Mouse (Mus musculus): ENCODE measurements at regions not wholly inside any gene's neighbourhood (a gene's known extent, or its start where the extent isn't known, plus 50 kb on each side); places are given as distances from the start of the nearest gene placed in this dataset.

DNA sequence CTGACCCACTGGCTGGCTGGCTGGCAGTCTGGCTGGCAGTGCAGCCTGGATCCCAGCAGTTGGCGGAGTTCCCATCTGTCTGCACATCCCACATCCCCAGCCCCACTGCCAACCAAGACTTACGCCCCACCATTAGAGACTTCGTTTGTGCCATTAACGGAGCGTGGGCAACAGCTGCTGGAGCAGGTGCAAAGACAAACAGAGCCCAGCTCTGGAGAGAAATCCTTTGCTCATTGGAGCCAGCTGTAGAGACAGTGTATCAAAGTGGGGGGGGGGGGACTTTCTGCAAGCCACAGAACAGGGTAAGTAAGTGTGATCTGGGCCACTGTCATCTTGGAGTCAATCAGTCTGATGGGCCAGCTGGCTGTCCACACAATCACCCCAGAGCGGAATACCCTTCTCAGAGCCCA, 52.3 kb downstream of the Rplp1 start:
- ATAC-seq (replicated peaks; ENCODE audit: low FRiP score, poor library complexity, severe bottlenecking) = no peak

DNA sequence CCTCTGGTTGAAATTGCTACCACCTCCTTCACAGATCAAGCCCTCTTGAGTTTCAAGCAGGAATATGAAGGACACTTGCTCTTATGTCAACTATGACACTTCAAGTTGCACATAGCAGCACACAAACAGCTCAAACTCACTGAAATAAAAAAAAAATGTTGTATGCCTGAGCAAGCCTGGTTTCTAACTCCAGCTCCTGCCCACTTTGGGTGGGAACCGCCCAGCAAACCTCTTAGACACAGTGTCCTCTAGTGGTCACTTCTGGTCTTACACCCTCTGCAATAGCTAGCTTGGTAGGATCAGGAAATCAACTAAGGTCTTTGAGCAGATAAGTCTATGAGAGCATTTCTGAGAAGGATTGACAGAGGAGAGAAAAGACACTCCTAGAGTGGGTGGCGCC, 54.2 kb downstream of the Rplp1 start:
- peak; percentile 60; the same call in 1 of the 2 replicates for ATAC-seq (replicated peaks; ENCODE audit: low FRiP score, poor library complexity, severe bottlenecking)

GRCm38 (mm10) chr9:61859438-61859837, 54.9 kb downstream of the Rplp1 start:
- no peak for ATAC-seq (replicated peaks; ENCODE audit: low FRiP score, poor library complexity, severe bottlenecking)

- ATAC-seq (replicated peaks; ENCODE audit: low FRiP score, poor library complexity, severe bottlenecking) = no peak
Observed at GRCm38 (mm10) chr9:61857817-61858216, 56.5 kb downstream of the Rplp1 start.

GRCm38 (mm10) chr9:61856686-61857085, 57.7 kb downstream of the Rplp1 start:
- ATAC-seq (replicated peaks; ENCODE audit: low FRiP score, poor library complexity, severe bottlenecking) = no peak

GRCm38 (mm10) chr9:61855686-61856085, 58.7 kb downstream of the Rplp1 start:
- no peak for ATAC-seq (replicated peaks; ENCODE audit: low FRiP score, poor library complexity, severe bottlenecking)

- no peak for ATAC-seq (replicated peaks; ENCODE audit: low FRiP score, poor library complexity, severe bottlenecking)
Observed at GRCm38 (mm10) chr9:61853841-61854240, 60.5 kb downstream of the Rplp1 start.

DNA sequence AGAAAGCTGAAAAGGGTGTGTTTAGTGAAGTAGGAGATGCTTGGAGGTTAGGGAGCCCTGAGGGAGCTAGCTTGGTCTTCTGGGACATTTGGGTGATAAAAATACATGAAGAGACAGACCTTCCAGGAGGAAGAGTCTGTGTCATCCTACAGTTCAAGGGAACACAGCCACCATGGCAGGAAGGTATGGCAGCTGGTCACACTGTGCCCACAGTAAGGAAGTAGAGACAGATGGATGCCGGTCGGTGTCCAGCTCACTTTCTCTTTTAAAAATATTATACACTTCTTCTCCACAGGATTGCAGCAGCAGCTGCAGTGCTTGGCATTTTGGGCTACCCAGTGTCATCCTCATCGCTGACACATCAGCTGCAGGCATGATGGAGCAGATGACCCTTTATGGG, 63.0 kb downstream of the Rplp1 start:
- no peak for ATAC-seq (replicated peaks; ENCODE audit: low FRiP score, poor library complexity, severe bottlenecking)

- no peak for ATAC-seq (replicated peaks; ENCODE audit: low FRiP score, poor library complexity, severe bottlenecking)
Observed at GRCm38 (mm10) chr9:61848401-61848800, 65.9 kb downstream of the Rplp1 start.

DNA sequence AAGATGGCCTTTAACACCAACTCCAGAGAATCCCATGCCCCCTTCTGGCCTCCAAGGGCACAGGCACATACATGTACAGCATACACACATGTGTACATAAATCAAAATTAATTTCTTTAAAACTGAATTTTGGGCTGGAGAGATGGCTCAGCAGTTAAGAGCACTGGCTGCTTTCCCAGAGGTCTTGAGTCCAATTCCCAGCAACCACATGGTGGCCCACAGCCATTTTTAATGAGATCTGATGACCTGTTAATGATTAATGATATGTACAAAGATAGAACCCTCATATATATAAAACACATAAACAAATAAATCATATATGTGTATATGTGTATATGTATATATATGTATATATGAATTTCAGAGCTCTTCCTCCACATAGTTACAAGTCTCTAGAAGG, 66.8 kb downstream of the Rplp1 start:
- no peak for ATAC-seq (replicated peaks; ENCODE audit: low FRiP score, poor library complexity, severe bottlenecking)

DNA sequence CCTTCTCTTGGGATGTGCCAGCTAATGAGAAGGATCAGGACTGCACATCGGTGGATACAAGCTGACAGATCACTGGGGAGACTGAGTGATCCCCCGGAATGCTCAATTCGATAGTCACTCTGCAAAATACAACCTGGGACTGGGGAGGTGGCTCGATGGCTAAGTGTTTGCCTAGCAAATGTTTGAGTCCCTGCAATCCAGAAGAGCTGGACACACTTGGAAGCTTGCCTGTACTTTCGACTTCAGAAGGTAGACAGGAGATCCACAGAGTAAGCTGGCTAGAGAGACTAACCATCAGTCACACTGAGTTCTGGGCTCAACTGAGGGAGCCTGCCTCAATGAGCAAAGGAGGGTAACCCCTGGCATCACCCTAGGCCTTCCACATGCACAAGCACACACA, 69.7 kb downstream of the Rplp1 start:
- ATAC-seq (replicated peaks; ENCODE audit: low FRiP score, poor library complexity, severe bottlenecking) = no peak

DNA sequence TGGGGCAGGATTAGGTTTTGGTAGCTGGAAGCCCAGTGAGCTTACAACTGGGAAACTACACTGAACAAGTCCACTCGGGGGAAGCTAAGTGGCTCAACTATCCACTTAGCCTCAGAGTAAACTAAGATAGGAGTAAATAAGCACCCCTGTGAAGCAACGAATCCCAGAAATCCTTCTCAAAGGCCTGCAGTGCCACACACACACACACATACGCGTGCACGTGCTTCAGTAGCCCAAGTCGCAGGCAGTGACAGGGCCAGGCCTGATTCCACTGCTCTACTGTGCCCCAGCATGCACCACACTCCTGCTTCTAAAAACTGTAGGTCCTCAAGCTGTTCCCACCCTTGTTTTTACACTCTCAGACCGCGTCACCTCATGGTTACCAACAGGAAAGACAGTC, 70.2 kb downstream of the Rplp1 start:
- no peak for ATAC-seq (replicated peaks; ENCODE audit: low FRiP score, poor library complexity, severe bottlenecking)

- no peak for ATAC-seq (replicated peaks; ENCODE audit: low FRiP score, poor library complexity, severe bottlenecking)
Observed at GRCm38 (mm10) chr9:61843513-61843912, 70.8 kb downstream of the Rplp1 start.

- ATAC-seq (replicated peaks; ENCODE audit: low FRiP score, poor library complexity, severe bottlenecking) = no peak
Observed at GRCm38 (mm10) chr9:61842384-61842783, 72.0 kb downstream of the Rplp1 start.

GRCm38 (mm10) chr9:61841222-61841621, 73.1 kb downstream of the Rplp1 start:
- no peak for ATAC-seq (replicated peaks; ENCODE audit: low FRiP score, poor library complexity, severe bottlenecking)

DNA sequence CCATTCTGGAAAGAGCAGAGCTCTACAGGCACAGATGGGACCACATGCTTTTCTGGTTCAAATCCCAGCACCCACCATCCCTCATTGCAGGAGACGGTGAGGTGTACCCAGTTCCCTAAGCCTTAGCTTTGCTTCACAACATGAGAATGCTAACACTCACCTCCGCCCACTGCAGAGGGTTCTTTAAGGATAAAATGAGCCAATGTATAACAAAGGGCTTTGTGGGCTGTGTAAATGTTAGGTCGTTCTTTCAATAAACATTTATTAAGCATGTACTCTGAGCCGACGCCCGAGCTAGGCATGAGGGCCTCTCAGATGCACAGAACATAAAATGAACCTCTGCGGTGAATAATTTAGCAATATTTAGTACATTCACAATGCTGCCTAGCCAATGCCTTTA, 74.0 kb downstream of the Rplp1 start:
- ATAC-seq (replicated peaks; ENCODE audit: low FRiP score, poor library complexity, severe bottlenecking) = no peak

DNA sequence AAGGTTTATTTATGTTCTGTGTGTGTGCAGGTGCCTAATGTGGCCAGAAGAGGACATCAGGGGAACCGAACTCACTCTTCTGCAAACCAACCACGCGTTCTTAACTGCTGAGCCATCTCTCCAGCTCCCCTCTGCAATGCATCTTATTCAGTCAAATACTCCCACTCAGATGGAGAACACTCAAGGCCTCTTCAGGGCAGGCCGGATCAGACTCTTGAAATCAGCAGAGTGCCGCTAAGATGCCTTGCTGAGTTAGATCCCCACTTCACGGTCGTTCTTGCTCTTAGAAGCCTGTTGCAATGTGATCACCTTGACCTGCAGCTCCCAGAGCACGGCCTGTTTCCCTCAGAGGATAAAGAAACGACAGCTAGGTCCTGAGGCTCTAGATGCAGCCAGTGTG, 81.1 kb downstream of the Rplp1 start:
- no peak for ATAC-seq (replicated peaks; ENCODE audit: low FRiP score, poor library complexity, severe bottlenecking)

DNA sequence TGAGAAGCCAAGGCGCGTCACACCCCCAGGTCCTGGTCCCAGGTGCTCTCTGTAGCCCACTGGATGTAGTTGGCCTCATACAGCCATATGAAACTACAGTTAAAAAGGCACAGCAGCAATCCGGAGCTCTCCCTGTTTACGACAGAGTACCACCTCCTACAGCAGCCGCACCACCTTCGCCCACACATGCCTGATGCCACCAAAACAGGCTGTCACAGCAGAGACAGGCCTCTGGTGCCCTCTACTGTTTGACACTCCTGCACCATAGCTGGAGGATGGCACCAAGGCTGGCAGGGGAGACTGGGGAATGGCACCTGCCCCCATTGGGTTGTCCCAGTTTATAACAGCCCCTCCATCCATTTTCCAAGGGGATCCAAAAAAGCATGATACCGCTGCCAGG, 84.1 kb downstream of the Rplp1 start:
- ATAC-seq (replicated peaks; ENCODE audit: low FRiP score, poor library complexity, severe bottlenecking) = no peak

- ATAC-seq (replicated peaks; ENCODE audit: low FRiP score, poor library complexity, severe bottlenecking) = no peak
Observed at GRCm38 (mm10) chr9:61829736-61830135, 84.6 kb downstream of the Rplp1 start.

GRCm38 (mm10) chr9:61829301-61829700, 85.0 kb downstream of the Rplp1 start:
- ATAC-seq (replicated peaks; ENCODE audit: low FRiP score, poor library complexity, severe bottlenecking) = no peak

DNA sequence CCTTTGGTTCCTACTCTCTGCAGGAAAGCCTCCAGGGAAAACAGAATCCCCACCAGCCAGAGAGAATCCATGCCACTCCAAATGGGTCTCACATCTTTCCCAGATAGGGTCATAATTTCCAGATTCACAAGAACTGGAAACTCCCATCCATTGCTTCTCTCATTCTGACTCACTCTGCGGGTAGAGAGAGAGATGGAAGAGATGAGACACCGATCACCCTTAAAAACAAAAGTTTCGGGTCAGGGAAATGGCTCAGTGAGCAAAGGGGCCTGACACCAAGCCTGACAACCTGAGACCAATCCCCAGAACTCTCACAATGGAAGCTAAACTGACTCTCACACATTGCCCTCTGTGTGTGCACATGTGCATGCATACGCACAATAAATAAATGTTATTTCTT, 86.6 kb downstream of the Rplp1 start:
- ATAC-seq (replicated peaks; ENCODE audit: low FRiP score, poor library complexity, severe bottlenecking) = no peak

DNA sequence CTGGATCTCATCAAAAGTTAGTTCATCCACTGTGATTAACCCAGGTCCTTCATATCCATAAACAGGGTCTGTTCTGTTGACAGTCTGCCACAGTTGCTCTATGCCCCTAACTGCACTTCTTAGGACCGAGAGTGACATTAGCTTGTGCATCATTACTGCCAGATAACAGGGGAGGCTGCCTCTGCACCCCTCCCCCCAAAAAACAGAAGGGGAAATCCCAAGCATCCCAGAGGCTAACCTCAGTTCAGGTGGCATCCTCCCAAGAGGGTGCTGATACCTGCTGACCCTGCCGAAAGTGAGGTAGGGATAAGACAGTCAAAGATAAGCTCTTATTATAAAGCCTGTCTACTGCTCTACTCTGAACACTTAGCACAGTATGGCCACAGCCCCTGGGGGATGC, 87.3 kb downstream of the Rplp1 start:
- no peak for ATAC-seq (replicated peaks; ENCODE audit: low FRiP score, poor library complexity, severe bottlenecking)

GRCm38 (mm10) chr9:61826415-61826814, 87.9 kb downstream of the Rplp1 start:
- ATAC-seq (replicated peaks; ENCODE audit: low FRiP score, poor library complexity, severe bottlenecking) = no peak
